Mouse (Mus musculus): ENCODE measurements around the gene E330009J07Rik. TPM values are rescaled to one million over a fixed set of nuclear protein-coding genes. Genes with fewer than 3 reads are reported as not detected.

E330009J07Rik gene
- polyA plus RNA-seq, 1 experiment, result 1.0 TPM

- Histone ChIP-seq H3K4me2 (ENCODE audit: low read depth) (no peak overlapping the region), H3K79me2 (ENCODE audit: control insufficient read depth, insufficient read depth) (no peaks in the 10 kb centered on the region), H3K36me3 (ENCODE audit: control insufficient read depth, insufficient read depth) (peaks cover 6% of the 10 kb centered on the region), H3ac (ENCODE audit: control insufficient read depth, insufficient read length) (no peak overlapping the region), H3K4me3 (no peak overlapping the region), H3K27me3 (ENCODE audit: control insufficient read depth, insufficient read depth, insufficient read length) (no peaks in the 10 kb centered on the region)
- no peak for TF ChIP-seq TCF3 (IDR thresholded peaks at IDR 0.05; ENCODE audit: insufficient read length, low read depth)
- no peak for TF ChIP-seq MYOG (IDR thresholded peaks at IDR 0.05; ENCODE audit: control insufficient read depth in 1 of 3, insufficient read depth in 1 of 3, insufficient read length in 2 of 3, low read depth in 2 of 3)
- TF ChIP-seq MYOD1 (IDR thresholded peaks at IDR 0.05; ENCODE audit: control insufficient read depth in 1 of 3, insufficient read length in 2 of 3, low read depth in 2 of 3), result no peak
- TF ChIP-seq USF1 (IDR thresholded peaks at IDR 0.05; ENCODE audit: low read depth), result no peak
- no peak for TF ChIP-seq E2F4 (IDR thresholded peaks at IDR 0.05; ENCODE audit: insufficient read depth)
- TF ChIP-seq REST (IDR thresholded peaks at IDR 0.05; ENCODE audit: insufficient read depth, insufficient read length), result no peak
- no peak for TF ChIP-seq CEBPB (IDR thresholded peaks at IDR 0.05; ENCODE audit: insufficient read depth, poor library complexity, severe bottlenecking)
- TF ChIP-seq POLR2AphosphoS2 (IDR thresholded peaks at IDR 0.05; ENCODE audit: insufficient read length, low read depth), result no peak
- TF ChIP-seq TCF12 (IDR thresholded peaks at IDR 0.05; ENCODE audit: insufficient read depth, poor library complexity, severe bottlenecking), result no peak
- no peak for TF ChIP-seq SRF (IDR thresholded peaks at IDR 0.05; ENCODE audit: control insufficient read depth, insufficient read length, low read depth)
- TF ChIP-seq POLR2A (IDR thresholded peaks at IDR 0.05; ENCODE audit: insufficient read length, low read depth), result no peak
- TF ChIP-seq MAX (IDR thresholded peaks at IDR 0.05; ENCODE audit: low read depth), result no peak
Measured at GRCm38 (mm10) chr6:40380181-40380580, 55.8 kb downstream of the E330009J07Rik start.

DNA sequence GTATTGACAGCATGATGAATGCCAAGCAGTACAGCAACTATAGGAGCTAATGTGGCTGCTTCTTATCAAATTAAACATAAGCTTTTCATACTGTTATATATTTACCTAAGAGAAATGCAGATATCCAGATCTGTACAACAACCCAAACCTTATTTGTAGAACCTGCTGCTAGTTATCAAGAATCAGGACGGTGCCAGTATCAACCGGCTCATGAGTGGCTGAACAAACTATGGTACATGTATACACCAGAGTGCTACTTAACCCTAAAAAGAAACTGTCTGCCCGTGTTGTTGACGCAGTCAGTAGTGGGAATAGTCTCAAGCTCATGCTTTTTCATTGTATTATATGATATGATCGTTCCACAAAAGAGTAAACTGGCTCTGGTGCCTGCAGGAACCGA lies 64.9 kb downstream of the E330009J07Rik start:
- Histone ChIP-seq H3ac (ENCODE audit: control insufficient read depth, insufficient read length) (no peak overlapping the region), H3K4me3 (no peak overlapping the region), H3K4me2 (ENCODE audit: low read depth) (no peak overlapping the region), H3K79me2 (ENCODE audit: control insufficient read depth, insufficient read depth) (no peaks in the 10 kb centered on the region), H3K36me3 (ENCODE audit: control insufficient read depth, insufficient read depth) (peaks cover 1% of the 10 kb centered on the region), H3K27me3 (ENCODE audit: control insufficient read depth, insufficient read depth, insufficient read length) (no peaks in the 10 kb centered on the region)
- TF ChIP-seq E2F4 (IDR thresholded peaks at IDR 0.05; ENCODE audit: insufficient read depth) (no peak), POLR2A (IDR thresholded peaks at IDR 0.05; ENCODE audit: insufficient read length, low read depth) (no peak), TCF3 (IDR thresholded peaks at IDR 0.05; ENCODE audit: insufficient read length, low read depth) (no peak), MAX (IDR thresholded peaks at IDR 0.05; ENCODE audit: low read depth) (no peak), MYOG (IDR thresholded peaks at IDR 0.05; ENCODE audit: control insufficient read depth in 1 of 3, insufficient read depth in 1 of 3, insufficient read length in 2 of 3, low read depth in 2 of 3) (no peak), POLR2AphosphoS2 (IDR thresholded peaks at IDR 0.05; ENCODE audit: insufficient read length, low read depth) (no peak), TCF12 (IDR thresholded peaks at IDR 0.05; ENCODE audit: insufficient read depth, poor library complexity, severe bottlenecking) (no peak), SRF (IDR thresholded peaks at IDR 0.05; ENCODE audit: control insufficient read depth, insufficient read length, low read depth) (no peak), CEBPB (IDR thresholded peaks at IDR 0.05; ENCODE audit: insufficient read depth, poor library complexity, severe bottlenecking) (no peak), USF1 (IDR thresholded peaks at IDR 0.05; ENCODE audit: low read depth) (no peak), REST (IDR thresholded peaks at IDR 0.05; ENCODE audit: insufficient read depth, insufficient read length) (no peak), MYOD1 (IDR thresholded peaks at IDR 0.05; ENCODE audit: control insufficient read depth in 1 of 3, insufficient read length in 2 of 3, low read depth in 2 of 3) (no peak)

GRCm38 (mm10) chr6:40353360-40353759 lies 82.6 kb downstream of the E330009J07Rik start:
- H3K4me2 ChIP-seq (ENCODE audit: low read depth), result no peak overlapping the region
- TF ChIP-seq POLR2AphosphoS2 (IDR thresholded peaks at IDR 0.05; ENCODE audit: insufficient read length, low read depth), result no peak
- TF ChIP-seq REST (IDR thresholded peaks at IDR 0.05; ENCODE audit: insufficient read depth, insufficient read length), result no peak
- no peak for TF ChIP-seq SRF (IDR thresholded peaks at IDR 0.05; ENCODE audit: control insufficient read depth, insufficient read length, low read depth)
- TF ChIP-seq MYOG (IDR thresholded peaks at IDR 0.05; ENCODE audit: control insufficient read depth in 1 of 3, insufficient read depth in 1 of 3, insufficient read length in 2 of 3, low read depth in 2 of 3), result no peak
- no peak for TF ChIP-seq MYOD1 (IDR thresholded peaks at IDR 0.05; ENCODE audit: control insufficient read depth in 1 of 3, insufficient read length in 2 of 3, low read depth in 2 of 3)
- TF ChIP-seq USF1 (IDR thresholded peaks at IDR 0.05; ENCODE audit: low read depth), result no peak
- TF ChIP-seq E2F4 (IDR thresholded peaks at IDR 0.05; ENCODE audit: insufficient read depth), result no peak
- TF ChIP-seq MAX (IDR thresholded peaks at IDR 0.05; ENCODE audit: low read depth), result no peak
- TF ChIP-seq TCF12 (IDR thresholded peaks at IDR 0.05; ENCODE audit: insufficient read depth, poor library complexity, severe bottlenecking), result no peak
- TF ChIP-seq TCF3 (IDR thresholded peaks at IDR 0.05; ENCODE audit: insufficient read length, low read depth), result no peak
- no peak for TF ChIP-seq POLR2A (IDR thresholded peaks at IDR 0.05; ENCODE audit: insufficient read length, low read depth)
- no peak for TF ChIP-seq CEBPB (IDR thresholded peaks at IDR 0.05; ENCODE audit: insufficient read depth, poor library complexity, severe bottlenecking)
- no peak overlapping the region for H3ac ChIP-seq (ENCODE audit: control insufficient read depth, insufficient read length)
- no peak overlapping the region for H3K4me3 ChIP-seq
- H3K27me3 ChIP-seq (ENCODE audit: control insufficient read depth, insufficient read depth, insufficient read length), result no peaks in the 10 kb centered on the region
- no peaks in the 10 kb centered on the region for H3K79me2 ChIP-seq (ENCODE audit: control insufficient read depth, insufficient read depth)
- H3K36me3 ChIP-seq (ENCODE audit: control insufficient read depth, insufficient read depth), result peaks cover 11% of the 10 kb centered on the region

Other genes with a start within 250 kb of the E330009J07Rik start
- 10.0 TPM for gene Agk, start 111.0 kb downstream of the E330009J07Rik start, polyA plus RNA-seq (2012; fragmentation: generic; extraction: Trizol)
- not detected for gene Wee2, start 3.0 kb upstream of the E330009J07Rik start, polyA plus RNA-seq (2012; fragmentation: generic; extraction: Trizol)
- gene Ssbp1, start 35.2 kb upstream of the E330009J07Rik start, polyA plus RNA-seq (2012; fragmentation: generic; extraction: Trizol), result 39.0 TPM
- not detected for gene Tas2r137, start 55.1 kb upstream of the E330009J07Rik start, polyA plus RNA-seq (2012; fragmentation: generic; extraction: Trizol)
- gene Tas2r108, start 57.4 kb upstream of the E330009J07Rik start, polyA plus RNA-seq (2012; fragmentation: generic; extraction: Trizol), result not detected
- not detected for gene Prss37, start 83.4 kb upstream of the E330009J07Rik start, polyA plus RNA-seq (2012; fragmentation: generic; extraction: Trizol)
- not detected for gene Olfr461, start 118.9 kb upstream of the E330009J07Rik start, polyA plus RNA-seq (2012; fragmentation: generic; extraction: Trizol)
- not detected for gene Olfr460, start 133.4 kb upstream of the E330009J07Rik start, polyA plus RNA-seq (2012; fragmentation: generic; extraction: Trizol)
- 0.05 TPM for gene Clec5a, start 149.7 kb upstream of the E330009J07Rik start, polyA plus RNA-seq (2012; fragmentation: generic; extraction: Trizol)
- gene Tas2r138, start 177.2 kb upstream of the E330009J07Rik start, polyA plus RNA-seq (2012; fragmentation: generic; extraction: Trizol), result not detected
- 3.3 TPM for gene Mgam, start 192.7 kb upstream of the E330009J07Rik start, polyA plus RNA-seq (2012; fragmentation: generic; extraction: Trizol)

All from myocyte (in vitro differentiated cells).